Mouse (Mus musculus): Measurements from ENCODE around the gene Grm4. TPM values are rescaled to one million over a fixed set of nuclear protein-coding genes. Genes with fewer than 3 reads are reported as not detected.
A peak's percentile ranks its signal among the peaks of the same experiment; 100 is the strongest.

The Grm4 gene
- polyA plus RNA-seq, 1 experiment: 0.02 TPM

DNA sequence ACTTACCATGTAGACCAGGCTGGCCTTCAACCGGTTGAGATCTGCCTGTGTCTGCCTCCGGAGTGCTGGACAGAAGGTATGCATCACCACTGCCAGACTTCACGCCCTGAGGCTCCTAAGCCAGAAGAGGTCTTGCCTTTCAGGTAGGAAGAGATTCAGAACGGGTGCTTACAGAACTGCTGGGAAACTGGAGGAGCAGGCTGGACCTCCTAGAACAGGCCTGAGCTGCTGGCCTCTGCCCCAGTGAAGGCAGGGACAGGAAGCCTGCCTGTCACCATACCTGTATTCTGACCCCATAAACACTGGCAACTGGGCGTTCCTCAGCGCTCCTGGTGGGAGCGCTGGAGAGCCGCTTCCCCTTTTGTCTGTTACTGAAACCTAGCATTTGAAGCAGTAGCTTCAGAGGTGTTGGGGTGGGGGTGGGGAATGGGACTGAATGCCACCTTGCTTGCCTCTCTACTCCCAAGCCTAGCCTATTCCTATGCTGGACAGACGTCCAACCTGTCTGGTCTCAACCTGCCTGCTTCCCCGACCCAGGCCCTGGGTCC is 30.3 kb upstream of the Grm4 start:
- peaks cover 4% of the 10 kb centered on the region; the same call in 1 of the 2 replicates for H3K4me1 ChIP-seq (ENCODE audit: control insufficient read depth, insufficient read depth, low read length)
- TF ChIP-seq CTCF (conservative IDR thresholded peaks at IDR 0.05; ENCODE audit: insufficient read depth, insufficient read length, low read depth, low read length): no peak
- no peak for TF ChIP-seq POLR2A (IDR thresholded peaks at IDR 0.05; ENCODE audit: low read depth, low read length)
- no peak for DNase-seq
- H3K36me3 ChIP-seq (ENCODE audit: control insufficient read depth, insufficient read depth, low read length): no peaks in the 10 kb centered on the region
- no peak overlapping the region for H3K4me3 ChIP-seq (ENCODE audit: insufficient read depth, low read depth, low read length)
- 71% methylated on average over 10 of the region's 10 CpGs for WGBS
- no peaks in the 10 kb centered on the region for H3K27me3 ChIP-seq (replicated peaks; ENCODE audit: control insufficient read depth, insufficient read depth, low read length)
- H3K27ac ChIP-seq (ENCODE audit: insufficient read depth, low read depth, low read length): no peak overlapping the region

DNA sequence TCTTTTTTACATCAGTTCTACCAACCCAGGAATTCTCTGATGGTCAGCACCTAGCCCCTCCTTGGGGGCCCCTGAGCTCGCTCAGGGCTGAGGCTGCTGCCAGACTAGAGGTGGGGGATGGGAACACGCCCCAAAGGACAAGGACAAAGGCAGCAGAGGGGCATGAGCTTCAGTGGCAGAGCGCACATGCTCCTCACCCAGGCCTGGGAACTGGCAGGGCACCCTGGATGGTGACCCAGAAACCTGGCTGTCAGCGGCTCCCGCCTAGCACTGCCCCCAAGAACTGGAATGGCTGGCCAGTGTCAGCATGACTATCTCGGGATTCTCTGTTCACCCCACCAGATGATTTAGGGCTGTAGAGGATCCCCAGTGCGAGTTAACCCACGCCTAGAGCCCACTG is 28.0 kb upstream of the Grm4 start:
- no peaks in the 10 kb centered on the region for H3K36me3 ChIP-seq (ENCODE audit: control insufficient read depth, insufficient read depth, low read length)
- H3K27ac ChIP-seq (ENCODE audit: insufficient read depth, low read depth, low read length): no peak overlapping the region
- TF ChIP-seq CTCF (conservative IDR thresholded peaks at IDR 0.05; ENCODE audit: insufficient read depth, insufficient read length, low read depth, low read length) (no peak), POLR2A (IDR thresholded peaks at IDR 0.05; ENCODE audit: low read depth, low read length) (no peak)
- 86% methylated on average over 8 of the region's 8 CpGs for WGBS
- no peaks in the 10 kb centered on the region for H3K27me3 ChIP-seq (replicated peaks; ENCODE audit: control insufficient read depth, insufficient read depth, low read length)
- no peak overlapping the region for H3K4me3 ChIP-seq (ENCODE audit: insufficient read depth, low read depth, low read length)
- H3K4me1 ChIP-seq (ENCODE audit: control insufficient read depth, insufficient read depth, low read length): peaks cover 4% of the 10 kb centered on the region; the same call in 1 of the 2 replicates
- no peak for DNase-seq

GRCm38 (mm10) chr17:27547253-27547868 is 26.2 kb upstream of the Grm4 start:
- DNase-seq: peak; percentile 30
- no peak for TF ChIP-seq POLR2A (IDR thresholded peaks at IDR 0.05; ENCODE audit: low read depth, low read length)
- no peak for TF ChIP-seq CTCF (conservative IDR thresholded peaks at IDR 0.05; ENCODE audit: insufficient read depth, insufficient read length, low read depth, low read length)
- H3K36me3 ChIP-seq (ENCODE audit: control insufficient read depth, insufficient read depth, low read length): no peaks in the 10 kb centered on the region
- no peaks in the 10 kb centered on the region for H3K27me3 ChIP-seq (replicated peaks; ENCODE audit: control insufficient read depth, insufficient read depth, low read length)
- 54% methylated on average over 9 of the region's 9 CpGs for WGBS
- no peak overlapping the region for H3K4me3 ChIP-seq (ENCODE audit: insufficient read depth, low read depth, low read length)
- H3K27ac ChIP-seq (ENCODE audit: insufficient read depth, low read depth, low read length): no peak overlapping the region
- no peaks in the 10 kb centered on the region for H3K4me1 ChIP-seq (ENCODE audit: control insufficient read depth, insufficient read depth, low read length)

GRCm38 (mm10) chr17:27546574-27547085 is 25.4 kb upstream of the Grm4 start:
- no peaks in the 10 kb centered on the region for H3K4me1 ChIP-seq (ENCODE audit: control insufficient read depth, insufficient read depth, low read length)
- no peak for TF ChIP-seq CTCF (conservative IDR thresholded peaks at IDR 0.05; ENCODE audit: insufficient read depth, insufficient read length, low read depth, low read length)
- no peak for TF ChIP-seq POLR2A (IDR thresholded peaks at IDR 0.05; ENCODE audit: low read depth, low read length)
- DNase-seq: no peak
- H3K27me3 ChIP-seq (replicated peaks; ENCODE audit: control insufficient read depth, insufficient read depth, low read length): no peaks in the 10 kb centered on the region
- H3K36me3 ChIP-seq (ENCODE audit: control insufficient read depth, insufficient read depth, low read length): no peaks in the 10 kb centered on the region
- no peak overlapping the region for H3K4me3 ChIP-seq (ENCODE audit: insufficient read depth, low read depth, low read length)
- WGBS: 81% methylated on average over 7 of the region's 7 CpGs
- H3K27ac ChIP-seq (ENCODE audit: insufficient read depth, low read depth, low read length): no peak overlapping the region

- WGBS: 66% methylated on average over 12 of the region's 12 CpGs
- no peaks in the 10 kb centered on the region for H3K36me3 ChIP-seq (ENCODE audit: control insufficient read depth, insufficient read depth, low read length)
- no peak overlapping the region for H3K4me3 ChIP-seq (ENCODE audit: insufficient read depth, low read depth, low read length)
- no peak for TF ChIP-seq CTCF (conservative IDR thresholded peaks at IDR 0.05; ENCODE audit: insufficient read depth, insufficient read length, low read depth, low read length)
- no peak for TF ChIP-seq POLR2A (IDR thresholded peaks at IDR 0.05; ENCODE audit: low read depth, low read length)
- DNase-seq: no peak
- H3K4me1 ChIP-seq (ENCODE audit: control insufficient read depth, insufficient read depth, low read length): no peaks in the 10 kb centered on the region
- no peaks in the 10 kb centered on the region for H3K27me3 ChIP-seq (replicated peaks; ENCODE audit: control insufficient read depth, insufficient read depth, low read length)
- H3K27ac ChIP-seq (ENCODE audit: insufficient read depth, low read depth, low read length): no peak overlapping the region
These were observed 24.8 kb upstream of the Grm4 start for GRCm38 (mm10) chr17:27545991-27546390.

- WGBS: 94% methylated on average over 11 of the region's 11 CpGs
These were observed 23.3 kb upstream of the Grm4 start for GRCm38 (mm10) chr17:27544551-27544950.

DNA sequence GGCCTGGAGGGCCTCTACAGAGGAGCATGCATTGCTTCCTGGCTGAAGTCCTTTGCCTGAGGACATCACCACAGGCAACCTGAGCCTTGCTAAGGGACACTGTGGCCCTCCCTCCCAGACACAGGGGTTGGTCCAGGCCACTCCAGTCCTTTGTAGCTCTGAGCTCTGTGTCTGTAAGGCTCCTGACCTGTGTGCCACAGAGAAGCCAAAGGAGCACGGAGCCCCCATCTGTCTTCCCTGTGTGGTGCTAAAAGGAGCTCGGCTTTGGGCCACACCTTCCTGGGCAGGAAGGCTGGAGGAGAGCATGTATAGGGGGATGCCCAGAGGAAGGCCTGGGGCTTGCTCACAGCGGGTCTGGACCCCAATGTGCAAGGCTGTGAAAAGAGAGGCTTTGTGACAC is 20.8 kb upstream of the Grm4 start:
- H3K4me3 ChIP-seq (ENCODE audit: insufficient read depth, low read depth, low read length): no peak overlapping the region
- no peak for DNase-seq
- no peaks in the 10 kb centered on the region for H3K27me3 ChIP-seq (replicated peaks; ENCODE audit: control insufficient read depth, insufficient read depth, low read length)
- WGBS: 91% methylated on average over 3 of the region's 3 CpGs
- H3K4me1 ChIP-seq (ENCODE audit: control insufficient read depth, insufficient read depth, low read length): no peaks in the 10 kb centered on the region
- H3K27ac ChIP-seq (ENCODE audit: insufficient read depth, low read depth, low read length): no peak overlapping the region
- no peaks in the 10 kb centered on the region for H3K36me3 ChIP-seq (ENCODE audit: control insufficient read depth, insufficient read depth, low read length)
- no peak for TF ChIP-seq CTCF (conservative IDR thresholded peaks at IDR 0.05; ENCODE audit: insufficient read depth, insufficient read length, low read depth, low read length)
- no peak for TF ChIP-seq POLR2A (IDR thresholded peaks at IDR 0.05; ENCODE audit: low read depth, low read length)

More at GRCm38 (mm10) chr17:27544551-27544950, 23.3 kb upstream of the Grm4 start:
- no peak overlapping the region for H3K4me3 ChIP-seq (ENCODE audit: insufficient read depth, low read depth, low read length)
- no peaks in the 10 kb centered on the region for H3K27me3 ChIP-seq (replicated peaks; ENCODE audit: control insufficient read depth, insufficient read depth, low read length)
- H3K4me1 ChIP-seq (ENCODE audit: control insufficient read depth, insufficient read depth, low read length): no peaks in the 10 kb centered on the region
- no peak for DNase-seq
- TF ChIP-seq CTCF (conservative IDR thresholded peaks at IDR 0.05; ENCODE audit: insufficient read depth, insufficient read length, low read depth, low read length) (no peak), POLR2A (IDR thresholded peaks at IDR 0.05; ENCODE audit: low read depth, low read length) (no peak)
- H3K36me3 ChIP-seq (ENCODE audit: control insufficient read depth, insufficient read depth, low read length): no peaks in the 10 kb centered on the region
- no peak overlapping the region for H3K27ac ChIP-seq (ENCODE audit: insufficient read depth, low read depth, low read length)

Data from kidney, adult 2 months (tissue).